Mouse (Mus musculus) bone marrow macrophage, adult 2 months (primary cell): ENCODE data around the gene Pex26.

Experiments
- CTCF ChIP-seq: IDR thresholded peaks from 2 replicates; pipeline ENCODE4 v1.5.1; 2012; ENCODE audit warnings: low read depth, mild to moderate bottlenecking, low read length, moderate library complexity
- POLR2A ChIP-seq: IDR thresholded peaks from 2 replicates; pipeline ENCODE4 v1.6.1; 2012; ENCODE audit warnings: mild to moderate bottlenecking, low read depth, low read length, borderline replicate concordance

GRCm38 (mm10) chr6:121238209-121238608 lies 54.7 kb downstream of the Pex26 start:
- no peak for TF ChIP-seq POLR2A
- TF ChIP-seq CTCF, result no peak
